Mouse (Mus musculus) spleen, adult 2 months (tissue): ENCODE measurements at regions not wholly inside any gene's neighbourhood (a gene's known extent, or its start where the extent isn't known, plus 50 kb on each side); places are given as distances from the start of the nearest gene placed in this dataset.
A peak's percentile ranks its signal among the peaks of the same experiment; 100 is the strongest.

Source experiments
- DNase-seq, 2 experiments: peaks; one replicate each; pipeline versions ENCODE4 v3.0.0 to v3.0.0-alpha.2; 2012 to 2021; ENCODE audit warnings: low spot score in 2 of 2, low read depth in 1 of 2
- H3K27ac ChIP-seq: fragments of 200-500 bp; 2 replicates; pipeline ENCODE4 v1.5.1; 2012; ENCODE audit warnings: low read length, inconsistent platforms; ENCODE audit not compliant: insufficient read depth
- H3K27me3 ChIP-seq: fragments of 200-500 bp; 2 replicates; pipeline ENCODE4 v1.6.1; 2012; ENCODE audit warnings: mild to moderate bottlenecking, moderate library complexity, low read length, inconsistent platforms; ENCODE audit not compliant: control insufficient read depth, insufficient read depth
- H3K36me3 ChIP-seq: fragments of 200-500 bp; 2 replicates; pipeline ENCODE4 v1.6.1; 2012; ENCODE audit warnings: mild to moderate bottlenecking, low read length, inconsistent platforms; ENCODE audit not compliant: control insufficient read depth, insufficient read depth
- H3K4me1 ChIP-seq: fragments of 200-500 bp; 2 replicates; pipeline ENCODE4 v1.6.1; 2011; ENCODE audit warnings: inconsistent platforms; ENCODE audit not compliant: control insufficient read depth, insufficient read depth, insufficient read length
- H3K4me3 ChIP-seq: fragments of 200-500 bp; 2 replicates; pipeline ENCODE4 v1.5.1; 2011; ENCODE audit warnings: mild to moderate bottlenecking, inconsistent platforms; ENCODE audit not compliant: insufficient read depth, insufficient read length; ENCODE audit errors: extremely low read depth
- CTCF ChIP-seq: fragments of 200-500 bp; IDR thresholded peaks from 2 replicates; pipeline ENCODE4 v1.5.1; 2011; ENCODE audit warnings: mild to moderate bottlenecking, inconsistent platforms; ENCODE audit not compliant: insufficient read depth, insufficient read length, insufficient replicate concordance; ENCODE audit errors: extremely low read depth
- POLR2A ChIP-seq: fragments of 200-500 bp; IDR thresholded peaks from 2 replicates; pipeline ENCODE4 v1.6.1; 2011; ENCODE audit warnings: low read depth, low read length, inconsistent platforms
- WGBS: fragments of 180-500 bp; shearing (Covaris S2); methylation state at CpG from one replicate; pipeline ENCODE4 v1.1.7; 2018; 5-methylcytosine and 5-hydroxymethylcytosine counted together

DNA sequence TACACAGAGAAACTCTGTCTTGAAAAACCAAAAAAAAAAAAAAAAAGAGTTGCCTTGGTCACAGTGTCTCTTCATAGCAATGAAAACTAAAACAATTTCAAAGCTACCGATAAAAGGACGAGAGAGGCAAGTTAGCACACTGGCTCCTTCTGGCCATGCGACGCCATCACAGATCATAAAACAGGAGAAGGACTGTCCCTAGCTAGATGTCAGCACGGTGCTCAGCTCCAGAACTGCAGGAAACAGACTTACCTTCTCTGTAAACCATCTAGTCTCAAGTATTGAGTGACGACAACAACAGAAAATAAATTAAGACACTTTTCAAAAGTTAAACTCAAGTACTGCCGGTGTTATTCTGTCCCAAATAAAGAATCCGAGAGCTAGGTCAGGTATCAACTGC is 118.7 kb downstream of the Ets2 start:
- TF ChIP-seq POLR2A (no peak), CTCF (no peak)
- H3K4me1 ChIP-seq = peaks cover 8% of the 10 kb centered on the region; the same call in 1 of the 2 replicates
- WGBS = 71% methylated on average over 8 of the region's 8 CpGs
- H3K27ac ChIP-seq = no peak overlapping the region
- DNase-seq = no peak
- no peak overlapping the region for H3K4me3 ChIP-seq
- H3K27me3 ChIP-seq = no peaks in the 10 kb centered on the region
- H3K36me3 ChIP-seq = no peaks in the 10 kb centered on the region

- no peak overlapping the region for H3K4me3 ChIP-seq
- peaks cover 14% of the 10 kb centered on the region; the same call in 1 of the 2 replicates for H3K4me1 ChIP-seq
- 68% methylated on average over 1 of the region's 1 CpGs for WGBS
- H3K27me3 ChIP-seq = no peaks in the 10 kb centered on the region
- H3K27ac ChIP-seq = no peak overlapping the region
- no peak for TF ChIP-seq POLR2A
- TF ChIP-seq CTCF = no peak
- H3K36me3 ChIP-seq = no peaks in the 10 kb centered on the region
- DNase-seq = no peak
These were observed 118.1 kb downstream of the Ets2 start for GRCm38 (mm10) chr16:95820013-95820412.

DNA sequence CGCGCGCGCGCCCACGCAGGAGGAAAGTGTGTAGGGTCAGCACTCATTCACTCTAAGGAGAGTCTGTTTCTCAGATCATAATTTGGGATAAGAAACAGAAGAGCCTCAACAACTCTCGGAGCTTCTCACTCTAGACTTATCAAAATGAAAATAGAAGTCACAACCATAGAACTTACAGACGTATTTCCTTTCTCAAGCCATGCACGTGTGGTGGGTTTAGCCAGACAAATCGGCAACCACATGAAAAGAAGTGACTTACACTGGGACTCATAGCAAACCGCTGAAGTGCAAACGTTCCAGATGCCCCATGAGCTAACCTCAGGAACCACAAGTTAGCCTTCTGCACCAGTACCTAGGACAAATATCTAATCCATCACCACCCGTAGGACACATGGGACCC is 114.1 kb downstream of the Ets2 start:
- DNase-seq = peak in 1 of 2 experiments; percentile 57
- H3K27ac ChIP-seq = no peak overlapping the region
- no peaks in the 10 kb centered on the region for H3K27me3 ChIP-seq
- no peak for TF ChIP-seq CTCF
- no peak for TF ChIP-seq POLR2A
- H3K4me3 ChIP-seq = no peak overlapping the region
- 59% methylated on average over 13 of the region's 13 CpGs for WGBS
- H3K36me3 ChIP-seq = no peaks in the 10 kb centered on the region
- peaks cover 16% of the 10 kb centered on the region; the same call in 1 of the 2 replicates for H3K4me1 ChIP-seq

- 30% methylated on average over 6 of the region's 6 CpGs for whole genome bisulfite sequencing
- H3K4me1 ChIP-seq = peaks cover 16% of the 10 kb centered on the region; the same call in 1 of the 2 replicates
These were observed 113.4 kb downstream of the Ets2 start for GRCm38 (mm10) chr16:95815206-95815731.

DNA sequence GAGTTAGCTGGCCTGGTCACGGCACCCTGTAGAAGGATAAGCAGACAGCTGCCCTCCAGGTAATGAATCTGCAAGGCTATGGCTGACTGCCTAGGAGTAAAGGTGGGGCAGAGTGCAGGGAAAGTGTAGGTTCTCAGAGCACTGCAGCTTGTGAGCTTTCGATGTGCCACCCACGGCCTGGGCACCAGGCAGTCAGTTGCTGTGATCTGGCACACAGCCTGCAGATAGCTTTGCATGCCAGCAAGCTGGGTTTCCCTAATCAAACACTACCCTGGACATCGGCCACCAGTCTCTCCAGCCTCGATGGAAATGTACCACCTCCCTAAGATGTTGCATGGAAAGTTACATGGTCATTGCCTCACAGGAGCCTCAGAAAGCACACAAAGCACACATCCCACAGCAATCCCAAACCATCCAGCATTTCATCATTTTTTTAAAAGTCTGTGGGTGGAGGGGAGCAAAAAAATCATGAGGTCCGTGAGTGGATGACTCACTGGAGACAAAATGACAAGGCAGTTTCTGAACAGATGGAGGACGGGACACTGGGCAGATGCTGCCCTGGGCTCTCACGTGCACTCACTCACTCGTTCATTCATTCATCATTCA is 112.7 kb downstream of the Ets2 start:
- TF ChIP-seq POLR2A (no peak), CTCF (no peak)
- H3K4me3 ChIP-seq = no peak overlapping the region
- no peak overlapping the region for H3K27ac ChIP-seq
- H3K27me3 ChIP-seq = no peaks in the 10 kb centered on the region
- WGBS = 53% methylated on average over 9 of the region's 9 CpGs
- DNase-seq = no peak
- H3K4me1 ChIP-seq = peaks cover 16% of the 10 kb centered on the region; the same call in 1 of the 2 replicates
- H3K36me3 ChIP-seq = no peaks in the 10 kb centered on the region

More at GRCm38 (mm10) chr16:95815206-95815731, 113.4 kb downstream of the Ets2 start:
- Histone ChIP-seq H3K36me3 (no peaks in the 10 kb centered on the region), H3K4me3 (no peak overlapping the region), H3K27ac (no peak overlapping the region), H3K27me3 (no peaks in the 10 kb centered on the region)
- no peak for TF ChIP-seq CTCF
- no peak for TF ChIP-seq POLR2A
- peak in 1 of 2 experiments; percentile 46 for DNase-seq

DNA sequence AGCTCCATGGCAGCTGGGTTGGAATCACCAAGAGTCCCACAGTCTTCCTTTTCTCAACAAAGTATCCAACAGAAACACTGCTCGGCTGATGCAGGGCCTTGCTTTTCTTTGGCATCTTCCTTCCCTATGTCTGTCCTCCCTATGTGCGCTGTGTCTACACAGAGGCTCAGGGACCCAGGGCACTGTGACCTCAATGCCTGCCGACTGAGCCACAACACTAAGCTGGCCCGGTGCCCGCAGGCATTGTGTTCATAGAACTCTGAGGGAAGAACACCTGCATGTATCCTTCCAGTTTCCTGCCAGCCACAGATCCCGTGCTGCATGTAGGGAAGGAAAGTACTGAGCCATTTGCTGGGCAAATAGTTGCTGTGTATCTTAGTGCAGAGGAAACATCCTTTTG is 109.2 kb downstream of the Ets2 start:
- WGBS = 52% methylated on average over 6 of the region's 6 CpGs
- H3K4me1 ChIP-seq = peaks cover 16% of the 10 kb centered on the region; the same call in 1 of the 2 replicates

More for the DNA sequence above, 109.2 kb downstream of the Ets2 start:
- DNase-seq = no peak
- TF ChIP-seq POLR2A (no peak), CTCF (no peak)
- no peak overlapping the region for H3K4me3 ChIP-seq
- H3K27ac ChIP-seq = no peak overlapping the region
- H3K36me3 ChIP-seq = no peaks in the 10 kb centered on the region
- H3K27me3 ChIP-seq = no peaks in the 10 kb centered on the region
